Mouse (Mus musculus) hindbrain, embryonic 12.5 days (tissue): Measurements from ENCODE around the gene Fuca1. TPM values are rescaled to one million over a fixed set of nuclear protein-coding genes. Genes with fewer than 3 reads are reported as not detected.
"Not testable (repeated sequence)": the region's sequence is repeated elsewhere in the genome, so short reads cannot be mapped to it uniquely, and the experiment has no call there.

Source experiments
- ATAC-seq: fragments of 200-750 bp; cut with Nextera tagmentation; 2 replicates; pipeline ENCODE4 v1.8.0; 2017; ENCODE audit warnings: moderate TSS enrichment; ENCODE audit not compliant: low FRiP score
- H3K27ac ChIP-seq: fragments of 300-500 bp; sonication (generic); 2 replicates; pipeline ENCODE4 v1.5.1; 2016; ENCODE audit warnings: mild to moderate bottlenecking
- H3K27me3 ChIP-seq: fragments of 300-500 bp; sonication (generic); 2 replicates; pipeline ENCODE4 v1.6.1; 2016; ENCODE audit warnings: mild to moderate bottlenecking
- H3K36me3 ChIP-seq: fragments of 300-500 bp; sonication (generic); 2 replicates; pipeline ENCODE4 v1.6.1; 2016; ENCODE audit warnings: mild to moderate bottlenecking
- H3K4me1 ChIP-seq: fragments of 300-500 bp; sonication (generic); 2 replicates; pipeline ENCODE4 v1.6.1; 2016
- H3K4me2 ChIP-seq: fragments of 300-500 bp; sonication (generic); replicated peaks from 2 replicates; pipeline ENCODE4 v1.6.1; 2016; ENCODE audit warnings: mild to moderate bottlenecking
- H3K4me3 ChIP-seq: fragments of 300-500 bp; sonication (generic); 2 replicates; pipeline ENCODE4 v1.5.1; 2016; ENCODE audit warnings: mild to moderate bottlenecking
- H3K9ac ChIP-seq: fragments of 300-500 bp; sonication (generic); 2 replicates; pipeline ENCODE4 v1.6.1; 2016; ENCODE audit warnings: mild to moderate bottlenecking, moderate library complexity
- H3K9me3 ChIP-seq: fragments of 300-500 bp; sonication (generic); replicated peaks from 2 replicates; pipeline ENCODE4 v1.6.1; 2016; ENCODE audit warnings: mild to moderate bottlenecking
- WGBS: fragments of 180-500 bp; shearing (Covaris S2); methylation state at CpG from one replicate; pipeline ENCODE4 v1.1.7; 2016; 5-methylcytosine and 5-hydroxymethylcytosine counted together
- polyA plus RNA-seq: library from polyadenylated mRNA; unstranded; fragments of >200 nt; fragmentation: Nextera tagmentation; extraction: Ambion mirVana; gene quantifications from 2 replicates; pipeline ENCODE4 v1.2.1, GENCODE M21; 2016

The Fuca1 gene
- polyA plus RNA-seq, 1 experiment from 2014 or later, result 50.2 TPM

DNA sequence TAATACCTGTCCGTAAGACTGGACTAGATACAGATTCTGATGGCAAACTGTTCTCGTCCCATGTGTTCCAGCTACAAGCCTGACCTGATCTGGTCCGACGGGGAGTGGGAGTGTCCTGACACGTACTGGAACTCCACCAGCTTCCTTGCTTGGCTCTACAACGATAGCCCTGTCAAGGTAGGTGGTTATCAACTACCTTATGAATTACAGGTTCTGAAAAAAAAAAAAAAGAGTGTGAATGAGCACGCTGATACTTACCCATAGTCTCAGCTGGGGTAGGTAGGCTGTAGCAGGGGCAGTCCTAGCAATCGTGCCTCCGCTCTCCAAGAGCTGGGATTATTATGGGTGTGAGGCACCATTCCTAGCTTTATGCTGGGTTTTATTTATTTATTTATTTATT lies 9.3 kb downstream of the Fuca1 start:
- H3K27me3 ChIP-seq, result no peaks in the 10 kb centered on the region
- H3K4me3 ChIP-seq, result no peak overlapping the region
- H3K4me2 ChIP-seq, result no peak overlapping the region
- no peak overlapping the region for H3K27ac ChIP-seq
- no peak overlapping the region for H3K9ac ChIP-seq
- H3K4me1 ChIP-seq, result no peaks in the 10 kb centered on the region
- no peaks in the 10 kb centered on the region for H3K9me3 ChIP-seq
- peaks cover 31% of the 10 kb centered on the region for H3K36me3 ChIP-seq
- no peak for ATAC-seq
- WGBS, result 94% methylated on average over 9 of the region's 9 CpGs

DNA sequence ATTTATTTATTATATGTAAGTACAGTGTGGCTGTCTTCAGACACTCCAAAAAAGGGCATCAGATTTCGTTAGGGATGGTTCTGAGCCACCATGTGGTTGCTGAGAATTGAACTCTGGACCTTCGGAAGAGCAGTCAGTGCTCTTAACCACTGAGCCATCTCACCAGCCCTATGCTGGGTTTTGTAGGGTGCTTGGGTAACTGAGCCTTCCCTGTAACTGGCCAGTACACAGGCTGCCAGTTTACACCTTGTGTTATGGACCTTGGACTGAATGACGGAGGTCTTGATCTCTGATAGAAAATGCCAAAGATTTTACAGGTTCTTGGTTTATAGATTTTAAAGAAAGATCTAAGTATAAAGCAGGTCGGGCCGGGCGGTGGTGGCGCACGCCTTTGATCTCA lies 9.7 kb downstream of the Fuca1 start:
- H3K9ac ChIP-seq, result no peak overlapping the region
- 94% methylated on average over 8 of the region's 8 CpGs for WGBS
- no peak for ATAC-seq
- H3K9me3 ChIP-seq, result no peaks in the 10 kb centered on the region
- no peaks in the 10 kb centered on the region for H3K4me1 ChIP-seq
- peaks cover 31% of the 10 kb centered on the region for H3K36me3 ChIP-seq
- no peaks in the 10 kb centered on the region for H3K27me3 ChIP-seq
- no peak overlapping the region for H3K27ac ChIP-seq
- H3K4me3 ChIP-seq, result no peak overlapping the region
- no peak overlapping the region for H3K4me2 ChIP-seq

DNA sequence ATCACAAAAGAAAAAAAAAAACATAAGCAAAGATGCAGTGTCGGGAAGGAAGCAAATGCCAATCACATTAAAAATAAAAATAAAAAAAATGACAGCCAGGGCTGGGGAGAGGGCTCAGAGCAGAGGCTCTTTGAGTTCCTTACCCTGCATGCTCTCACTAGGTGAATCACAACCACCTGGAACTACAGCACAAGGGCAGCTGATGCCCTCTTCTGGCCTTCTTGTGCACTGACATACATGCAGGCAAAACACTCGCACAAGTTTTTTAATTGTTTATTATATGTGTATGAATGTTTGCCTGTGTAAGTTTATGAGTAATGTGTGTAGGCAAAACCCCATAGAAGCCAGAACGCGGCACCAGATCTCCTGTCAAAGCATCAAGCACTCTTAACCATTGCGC lies 11.3 kb downstream of the Fuca1 start:
- H3K4me1 ChIP-seq, result no peaks in the 10 kb centered on the region
- ATAC-seq, result no peak
- no peak overlapping the region for H3K9ac ChIP-seq
- no peaks in the 10 kb centered on the region for H3K9me3 ChIP-seq
- H3K27me3 ChIP-seq, result no peaks in the 10 kb centered on the region
- H3K4me2 ChIP-seq, result no peak overlapping the region
- H3K27ac ChIP-seq, result no peak overlapping the region
- H3K36me3 ChIP-seq, result peaks cover 17% of the 10 kb centered on the region
- H3K4me3 ChIP-seq, result no peak overlapping the region
- WGBS, result 71% methylated on average over 5 of the region's 5 CpGs

DNA sequence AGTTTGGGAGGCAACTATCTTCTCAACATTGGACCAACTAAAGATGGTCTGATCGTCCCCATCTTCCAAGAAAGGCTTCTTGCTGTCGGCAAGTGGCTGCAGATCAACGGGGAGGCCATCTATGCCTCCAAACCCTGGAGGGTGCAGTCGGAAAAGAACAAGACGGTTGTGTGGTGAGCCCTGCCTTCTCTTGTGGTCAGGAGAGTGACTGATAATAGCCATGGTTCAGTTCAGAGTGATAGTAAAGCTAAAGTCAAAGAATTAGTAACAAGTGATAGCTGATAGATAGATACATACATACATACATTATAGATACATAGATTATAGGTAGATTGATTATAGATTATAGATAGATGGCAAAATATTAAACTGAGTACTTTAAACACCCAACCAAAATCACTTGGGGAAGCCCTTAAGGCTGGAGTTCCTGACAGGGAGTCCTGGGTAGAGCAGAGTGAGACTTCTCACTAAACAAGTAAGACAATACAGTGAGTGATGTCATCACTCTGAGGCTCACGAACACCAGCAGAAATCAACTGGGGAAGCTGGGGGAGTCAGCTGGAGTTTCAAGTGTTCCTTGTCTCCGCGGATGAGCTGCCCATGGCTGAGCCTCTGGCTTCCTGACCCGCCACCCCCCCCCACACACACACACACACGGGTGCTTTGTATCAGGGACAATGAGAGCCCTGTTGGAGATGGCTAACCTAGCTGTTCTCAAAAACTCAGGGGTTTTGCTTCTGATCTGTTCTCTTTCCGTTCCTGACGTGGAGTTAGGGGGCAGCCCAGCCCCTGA lies 14.4 kb downstream of the Fuca1 start:
- Histone ChIP-seq H3K27me3 (no peaks in the 10 kb centered on the region), H3K4me2 (no peak overlapping the region), H3K27ac (0 out of 2 replicates have a peak overlapping the region, but pooled peaks have one; percentile 30), H3K4me1 (no peaks in the 10 kb centered on the region), H3K9me3 (no peaks in the 10 kb centered on the region), H3K4me3 (no peak overlapping the region), H3K36me3 (peaks cover 24% of the 10 kb centered on the region), H3K9ac (no peak overlapping the region)
- 49% methylated on average over 12 of the region's 12 CpGs for WGBS
- no peak for ATAC-seq

DNA sequence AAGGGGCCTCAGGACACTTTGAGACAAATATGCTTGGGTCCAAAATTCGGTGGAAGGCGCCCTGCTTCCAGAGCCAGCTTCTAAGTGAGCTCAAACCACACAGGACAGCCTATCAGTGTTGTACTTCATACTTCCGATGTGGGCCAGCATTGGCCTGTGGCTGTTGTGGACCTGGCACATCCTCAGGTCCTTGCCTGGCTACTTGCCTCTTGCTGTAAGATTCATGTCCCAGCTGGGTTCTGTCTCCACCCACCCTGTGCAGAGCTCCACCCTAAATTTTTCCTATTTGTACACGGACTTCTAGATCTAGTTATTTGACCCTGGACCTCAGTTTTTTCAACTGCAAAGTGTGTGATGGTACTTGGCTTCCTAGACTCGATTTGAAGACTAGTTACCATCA lies 15.0 kb downstream of the Fuca1 start:
- H3K27me3 ChIP-seq, result no peaks in the 10 kb centered on the region
- H3K9me3 ChIP-seq, result no peaks in the 10 kb centered on the region
- H3K36me3 ChIP-seq, result peaks cover 24% of the 10 kb centered on the region
- no peak overlapping the region for H3K4me3 ChIP-seq
- H3K9ac ChIP-seq, result no peak overlapping the region
- no peaks in the 10 kb centered on the region for H3K4me1 ChIP-seq
- no peak overlapping the region for H3K4me2 ChIP-seq
- ATAC-seq, result no peak
- WGBS, result 72% methylated on average over 5 of the region's 5 CpGs
- 0 out of 2 replicates have a peak overlapping the region, but pooled peaks have one; percentile 30 for H3K27ac ChIP-seq

DNA sequence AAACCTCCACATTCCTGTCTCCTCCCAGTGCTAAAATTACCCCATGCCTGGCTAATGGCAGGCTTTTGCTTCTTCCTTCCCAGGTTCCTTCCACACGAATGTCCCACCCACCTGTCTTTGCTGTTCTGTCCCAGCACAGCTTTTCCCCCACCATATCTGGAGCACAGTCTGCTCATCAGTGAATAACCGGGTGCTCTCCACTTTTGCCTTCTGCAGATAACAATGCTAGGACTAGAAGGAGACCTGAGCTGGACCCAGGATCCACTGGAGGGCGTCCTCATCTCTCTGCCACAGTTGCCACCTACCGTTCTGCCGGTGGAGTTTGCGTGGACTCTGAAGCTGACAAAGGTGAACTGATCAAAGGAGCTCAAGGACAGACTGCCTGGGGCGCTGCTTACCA lies 18.3 kb downstream of the Fuca1 start:
- Histone ChIP-seq H3K27me3 (no peaks in the 10 kb centered on the region), H3K36me3 (peaks cover 19% of the 10 kb centered on the region), H3K27ac (no peak overlapping the region), H3K9me3 (no peaks in the 10 kb centered on the region; the same call in 1 of the 2 replicates), H3K9ac (no peak overlapping the region), H3K4me3 (no peak overlapping the region), H3K4me2 (no peak overlapping the region), H3K4me1 (no peaks in the 10 kb centered on the region)
- 89% methylated on average over 7 of the region's 7 CpGs for WGBS
- ATAC-seq, result no peak

DNA sequence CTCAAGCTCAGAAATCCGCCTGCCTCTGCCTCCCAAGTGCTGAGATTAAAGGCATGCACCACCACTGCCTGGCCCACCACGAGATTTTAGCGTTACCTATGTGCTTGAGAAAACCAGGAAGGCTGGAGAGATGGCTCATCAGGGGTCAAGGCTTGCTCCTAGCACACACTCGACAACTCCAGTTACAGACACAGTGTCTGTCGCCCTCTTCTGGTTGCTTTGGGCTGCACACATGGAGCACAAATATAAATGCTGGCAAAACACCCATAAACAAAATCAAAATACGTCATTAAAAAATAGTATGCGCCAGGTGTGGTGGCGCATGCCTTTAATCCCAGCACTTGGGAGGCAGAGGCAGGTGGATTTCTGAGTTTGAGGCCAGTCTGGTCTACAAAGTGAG lies 20.5 kb downstream of the Fuca1 start:
- WGBS, result 83% methylated on average over 8 of the region's 8 CpGs
- not testable (repeated sequence) for H3K4me3 ChIP-seq, H3K4me1 ChIP-seq, H3K9ac ChIP-seq, ATAC-seq, H3K27me3 ChIP-seq, H3K27ac ChIP-seq, H3K9me3 ChIP-seq, H3K4me2 ChIP-seq
- peaks cover 19% of the 10 kb centered on the region for H3K36me3 ChIP-seq

DNA sequence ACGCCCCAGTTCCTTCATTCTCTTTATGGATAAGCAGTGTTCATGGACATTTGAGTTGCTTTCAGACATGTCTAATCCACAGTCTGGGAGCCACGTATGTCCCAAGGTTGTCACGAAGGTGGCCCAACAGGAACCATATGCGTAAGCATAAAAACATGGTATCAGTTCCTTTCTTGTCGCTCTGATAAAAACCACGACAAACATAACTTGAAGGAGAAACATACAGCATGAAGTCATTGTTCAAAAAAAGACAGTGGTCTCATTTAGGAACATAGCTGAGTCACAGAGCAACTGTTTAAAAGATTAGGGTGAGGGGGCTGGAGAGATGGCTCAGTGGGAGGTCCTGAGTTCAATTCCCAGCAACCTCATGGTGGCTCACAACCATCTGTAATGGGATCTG lies 21.7 kb downstream of the Fuca1 start:
- Histone ChIP-seq H3K36me3 (peaks cover 19% of the 10 kb centered on the region), H3K27ac (no peak overlapping the region), H3K27me3 (no peaks in the 10 kb centered on the region), H3K4me2 (no peak overlapping the region), H3K9ac (no peak overlapping the region), H3K9me3 (no peaks in the 10 kb centered on the region; the same call in 1 of the 2 replicates), H3K4me1 (peaks cover 9% of the 10 kb centered on the region), H3K4me3 (no peak overlapping the region)
- 92% methylated on average over 6 of the region's 6 CpGs for WGBS
- no peak for ATAC-seq

DNA sequence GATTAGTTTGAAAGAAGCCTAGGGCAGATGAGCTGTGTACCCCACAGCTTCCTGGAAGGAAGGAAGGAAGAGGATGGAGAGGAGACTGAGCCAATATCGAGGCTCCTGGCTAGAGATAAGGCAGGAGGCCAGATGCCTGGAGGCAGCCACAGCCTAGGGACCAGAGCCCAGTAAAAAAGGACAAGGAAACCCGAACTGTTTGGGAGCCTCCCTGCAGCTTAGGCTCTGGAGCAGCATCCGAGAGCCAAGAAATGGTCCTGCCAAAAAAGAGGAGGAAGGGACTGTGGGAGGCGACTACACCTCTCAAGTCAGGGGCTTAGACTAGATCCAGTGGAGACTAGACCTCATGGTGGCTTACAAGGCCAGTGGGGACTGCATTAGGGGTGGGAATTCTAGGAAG lies 22.9 kb downstream of the Fuca1 start:
- Histone ChIP-seq H3K36me3 (peaks cover 19% of the 10 kb centered on the region), H3K9me3 (no peaks in the 10 kb centered on the region; the same call in 1 of the 2 replicates), H3K4me1 (peaks cover 9% of the 10 kb centered on the region), H3K4me3 (no peak overlapping the region), H3K4me2 (no peak overlapping the region), H3K27ac (no peak overlapping the region), H3K9ac (no peak overlapping the region), H3K27me3 (no peaks in the 10 kb centered on the region)
- WGBS, result 58% methylated on average over 4 of the region's 4 CpGs
- ATAC-seq, result no peak

DNA sequence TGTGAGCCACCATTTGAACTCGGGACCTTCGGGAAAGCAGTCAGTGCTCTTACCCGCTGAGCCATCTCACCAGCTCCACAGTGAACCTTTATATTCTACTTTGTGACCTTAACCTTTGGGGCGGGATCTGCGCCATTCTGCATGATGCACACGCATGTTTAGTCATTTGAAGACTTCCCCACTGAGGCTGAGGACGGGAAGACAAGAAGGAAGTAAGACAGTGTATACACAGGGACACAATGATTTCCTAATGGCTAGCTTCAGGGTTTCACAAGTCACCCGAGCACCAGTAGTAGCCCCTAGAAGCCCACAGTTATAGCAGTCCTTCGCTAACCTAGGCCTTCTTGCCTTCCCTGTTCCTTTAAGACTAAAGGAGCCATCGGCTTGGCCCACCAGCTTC lies 25.2 kb downstream of the Fuca1 start:
- peak overlapping the region; percentile 73 for H3K4me2 ChIP-seq
- no peaks in the 10 kb centered on the region for H3K27me3 ChIP-seq
- ATAC-seq, result peak; percentile 36; the same call in 1 of the 2 replicates
- H3K4me3 ChIP-seq, result peak overlapping the region; percentile 77
- H3K27ac ChIP-seq, result peak overlapping the region; percentile 64
- H3K36me3 ChIP-seq, result peaks cover 9% of the 10 kb centered on the region
- peak overlapping the region; percentile 75 for H3K9ac ChIP-seq
- no peaks in the 10 kb centered on the region; the same call in 1 of the 2 replicates for H3K9me3 ChIP-seq
- H3K4me1 ChIP-seq, result peaks cover 9% of the 10 kb centered on the region
- WGBS, result 76% methylated on average over 10 of the region's 10 CpGs

DNA sequence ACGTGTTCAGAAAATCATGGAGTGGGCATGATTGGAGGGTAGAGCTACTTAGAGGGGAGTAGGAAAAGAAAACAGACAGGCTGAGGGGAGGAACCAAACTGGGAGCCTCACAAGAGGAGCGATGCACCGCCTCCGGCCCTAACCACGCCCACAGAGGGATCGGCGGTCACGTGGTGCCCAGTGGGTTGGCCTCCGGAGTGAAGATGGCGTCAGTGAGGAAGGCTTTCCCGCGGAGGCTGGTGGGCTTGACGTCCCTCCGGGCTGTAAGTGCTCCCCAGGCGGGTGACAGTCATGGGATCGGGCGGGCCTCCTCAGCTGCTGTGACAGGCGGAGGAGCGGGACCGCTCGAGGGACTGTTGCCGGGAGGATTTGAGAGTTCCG lies 25.7 kb downstream of the Fuca1 start, which contains the start of gene Hmgcl:
Hmgcl (plus strand) TSS at position 171 of the 381 bp plus-strand sequence.
- WGBS, result under 1% methylated on average over 23 of the region's 23 CpGs
- H3K27ac ChIP-seq, result peak within 1 kb of the TSS; percentile 64
- peak within 1 kb of the TSS; percentile 77 for H3K4me3 ChIP-seq
- H3K36me3 ChIP-seq, result peaks cover 10% of the 10 kb centered on the region
- peak; percentile 88 for ATAC-seq
- H3K4me2 ChIP-seq, result peak within 1 kb of the TSS; percentile 73
- H3K9me3 ChIP-seq, result no peaks in the 10 kb centered on the region
- H3K9ac ChIP-seq, result peak within 1 kb of the TSS; percentile 75
- no peaks in the 10 kb centered on the region for H3K27me3 ChIP-seq
- H3K4me1 ChIP-seq, result peaks cover 9% of the 10 kb centered on the region

DNA sequence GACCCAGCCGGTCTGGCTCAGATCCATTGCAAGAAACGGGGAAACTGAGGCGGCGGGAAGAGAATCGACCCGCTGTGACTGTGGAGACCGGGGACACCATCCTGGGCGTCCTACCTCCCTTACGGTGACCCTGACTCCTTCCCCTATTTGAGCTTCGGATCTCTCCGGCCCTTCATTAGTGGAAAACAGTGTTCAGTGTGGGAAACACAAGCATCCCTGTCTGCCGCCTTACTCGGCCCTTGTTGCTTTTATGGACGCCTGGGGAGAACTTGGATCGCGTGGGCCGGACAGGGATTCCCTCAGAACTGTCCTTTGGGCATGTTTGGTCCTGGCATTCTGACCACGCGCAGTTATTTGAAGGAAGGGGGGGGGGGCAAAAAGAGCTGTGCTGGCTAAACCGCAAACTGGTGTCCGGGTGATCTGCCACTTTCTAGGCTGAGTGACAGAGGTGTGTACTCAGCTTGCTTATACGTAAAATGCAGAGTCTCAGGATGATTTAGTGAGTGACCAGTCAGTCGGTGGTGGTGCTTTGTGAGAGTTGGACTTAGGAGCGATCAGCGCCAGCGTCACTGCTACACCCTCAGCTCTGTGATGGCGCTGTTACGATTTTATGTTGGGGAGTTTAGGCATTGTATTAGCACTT lies 26.2 kb downstream of the Fuca1 start:
- no peaks in the 10 kb centered on the region for H3K9me3 ChIP-seq
- H3K36me3 ChIP-seq, result peaks cover 15% of the 10 kb centered on the region
- peak overlapping the region; percentile 75 for H3K9ac ChIP-seq
- H3K27ac ChIP-seq, result peak overlapping the region; percentile 64
- peaks cover 9% of the 10 kb centered on the region for H3K4me1 ChIP-seq
- no peaks in the 10 kb centered on the region for H3K27me3 ChIP-seq
- H3K4me2 ChIP-seq, result peak overlapping the region; percentile 73
- peak; percentile 47; the same call in 1 of the 2 replicates for ATAC-seq
- 2% methylated on average over 28 of the region's 28 CpGs for WGBS
- H3K4me3 ChIP-seq, result peak overlapping the region; percentile 77
